Mouse (Mus musculus) neural tube, embryonic 10.5 days (tissue): ENCODE results near the gene Dhx37.
"Not testable (repeated sequence)": the region's sequence is repeated elsewhere in the genome, so short reads cannot be mapped to it uniquely, and the experiment has no call there.

Source experiments
- DNase-seq: peaks from one replicate; pipeline ENCODE4 v3.0.0-alpha.2; 2017; ENCODE audit warnings: low spot score; ENCODE audit errors: extremely low spot score

Dhx37 gene

GRCm38 (mm10) chr5:125448631-125449030 lies 14.7 kb upstream of the Dhx37 start:
- no peak for DNase-seq

GRCm38 (mm10) chr5:125448026-125448425 lies 14.1 kb upstream of the Dhx37 start:
- DNase-seq = no peak

GRCm38 (mm10) chr5:125446344-125446743 lies 12.4 kb upstream of the Dhx37 start:
- no peak for DNase-seq

GRCm38 (mm10) chr5:125444554-125444953 lies 10.6 kb upstream of the Dhx37 start:
- DNase-seq = no peak

GRCm38 (mm10) chr5:125443915-125444314 lies 10.0 kb upstream of the Dhx37 start:
- DNase-seq = no peak

- no peak for DNase-seq
Measured at GRCm38 (mm10) chr5:125443335-125443734, 9.4 kb upstream of the Dhx37 start.

- no peak for DNase-seq
Measured at GRCm38 (mm10) chr5:125442136-125442995, 8.4 kb upstream of the Dhx37 start.

GRCm38 (mm10) chr5:125441234-125442114 lies 7.6 kb upstream of the Dhx37 start, which contains the start of gene Bri3bp:
Bri3bp (plus strand) TSS chr5:125441568.
- DNase-seq = peak; percentile 88

GRCm38 (mm10) chr5:125440583-125441233 lies 6.8 kb upstream of the Dhx37 start:
- DNase-seq = no peak

GRCm38 (mm10) chr5:125434347-125434746 lies 426 bp upstream of the Dhx37 start:
- not testable (repeated sequence) for DNase-seq

GRCm38 (mm10) chr5:125432324-125432723 lies 1.6 kb downstream of the Dhx37 start:
- DNase-seq = not testable (repeated sequence)

GRCm38 (mm10) chr5:125426343-125426742 lies 7.6 kb downstream of the Dhx37 start:
- no peak for DNase-seq

- no peak for DNase-seq
Measured at GRCm38 (mm10) chr5:125425698-125426276, 8.1 kb downstream of the Dhx37 start.

GRCm38 (mm10) chr5:125419124-125419523 lies 14.8 kb downstream of the Dhx37 start:
- DNase-seq = no peak

- no peak for DNase-seq
Measured at GRCm38 (mm10) chr5:125418636-125419035, 15.3 kb downstream of the Dhx37 start.

GRCm38 (mm10) chr5:125416183-125416582 lies 17.7 kb downstream of the Dhx37 start:
- DNase-seq = no peak

- no peak for DNase-seq
Measured at GRCm38 (mm10) chr5:125413763-125414162, 20.2 kb downstream of the Dhx37 start.

- DNase-seq = not testable (repeated sequence)
Measured at GRCm38 (mm10) chr5:125412536-125412935, 21.4 kb downstream of the Dhx37 start.

GRCm38 (mm10) chr5:125411972-125412530 lies 21.9 kb downstream of the Dhx37 start:
- peak; percentile 72 for DNase-seq

- DNase-seq = peak; percentile 77
Measured at GRCm38 (mm10) chr5:125409348-125410090, 24.4 kb downstream of the Dhx37 start.
